Mouse (Mus musculus): ENCODE data around the gene Icmt.

Icmt gene

DNA sequence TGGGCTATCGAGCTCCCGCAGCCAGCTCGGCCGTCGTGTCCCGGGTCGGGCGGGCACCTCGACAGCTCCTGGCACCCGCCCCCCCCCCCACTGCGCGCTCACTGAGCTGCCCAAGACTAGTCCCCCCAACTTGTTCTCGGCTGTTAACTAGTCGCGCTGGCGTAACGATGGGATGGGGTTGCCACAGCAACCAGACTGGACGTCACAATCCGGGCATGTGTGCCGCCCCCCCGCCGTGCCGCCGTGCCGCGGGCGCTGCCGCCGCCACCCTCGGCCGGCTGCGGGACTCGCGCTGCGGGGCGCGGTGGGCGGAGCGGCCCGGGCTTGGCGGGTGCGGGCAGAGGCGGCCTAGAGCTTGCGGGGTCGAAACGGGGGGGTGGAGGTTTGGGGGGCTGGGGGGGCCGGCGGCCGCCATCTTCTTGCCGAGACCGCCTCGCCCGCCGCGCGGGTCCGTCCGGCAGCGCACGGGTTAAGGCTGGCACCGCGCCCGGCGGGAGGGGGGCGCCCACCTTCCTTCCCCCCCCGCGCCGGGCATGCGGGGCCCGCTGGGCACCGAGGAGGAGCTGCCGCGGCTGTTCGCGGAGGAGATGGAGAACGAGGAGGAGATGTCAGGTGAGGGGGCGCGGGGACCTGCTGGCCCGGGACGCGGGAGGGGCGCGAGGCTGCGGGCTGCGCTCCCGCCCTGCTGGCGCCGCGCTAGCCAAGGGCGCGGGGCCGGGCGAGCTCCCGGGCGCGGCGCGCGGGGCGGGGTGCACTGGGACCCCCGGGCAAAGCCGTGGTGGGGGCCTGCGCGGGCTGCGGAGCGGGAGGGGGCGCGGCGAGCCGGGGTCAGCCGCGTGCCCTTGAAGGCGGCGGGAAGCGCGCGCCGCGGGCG is 41.6 kb downstream of the Icmt start, which contains the start of gene Chd5:
Gene Chd5, plus strand, starts transcription at position 233 of the 874 bp plus-strand sequence.
- DNase-seq (ENCODE audit: extremely low spot score, low read depth, low spot score): no peak

DNA sequence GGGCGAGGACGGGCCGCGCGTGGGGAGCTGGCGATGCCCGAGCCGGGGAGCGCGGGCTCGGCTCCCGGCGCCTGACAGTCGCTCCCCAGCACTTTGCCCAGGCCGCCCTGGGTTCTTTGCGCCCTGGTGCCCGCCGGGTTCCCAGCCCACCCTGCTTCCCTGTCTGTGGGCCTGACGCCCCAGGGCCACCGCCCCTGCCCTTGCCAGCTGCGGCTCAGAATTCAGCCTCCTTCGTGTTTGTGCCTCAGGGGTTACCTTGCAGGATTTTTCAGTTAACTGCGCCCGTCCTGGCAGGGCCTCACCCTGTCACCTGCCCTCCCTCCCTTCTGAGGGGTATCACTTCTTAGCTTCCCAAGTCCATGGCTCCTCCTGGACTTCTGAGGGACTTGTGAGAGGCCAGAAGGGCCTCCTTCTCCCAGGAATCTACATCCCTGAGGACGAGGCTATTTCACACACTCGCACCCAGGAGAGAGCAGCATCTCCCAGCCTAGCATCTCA is 42.3 kb downstream of the Icmt start:
- DNase-seq (ENCODE audit: extremely low spot score, low read depth, low spot score): no peak

DNA sequence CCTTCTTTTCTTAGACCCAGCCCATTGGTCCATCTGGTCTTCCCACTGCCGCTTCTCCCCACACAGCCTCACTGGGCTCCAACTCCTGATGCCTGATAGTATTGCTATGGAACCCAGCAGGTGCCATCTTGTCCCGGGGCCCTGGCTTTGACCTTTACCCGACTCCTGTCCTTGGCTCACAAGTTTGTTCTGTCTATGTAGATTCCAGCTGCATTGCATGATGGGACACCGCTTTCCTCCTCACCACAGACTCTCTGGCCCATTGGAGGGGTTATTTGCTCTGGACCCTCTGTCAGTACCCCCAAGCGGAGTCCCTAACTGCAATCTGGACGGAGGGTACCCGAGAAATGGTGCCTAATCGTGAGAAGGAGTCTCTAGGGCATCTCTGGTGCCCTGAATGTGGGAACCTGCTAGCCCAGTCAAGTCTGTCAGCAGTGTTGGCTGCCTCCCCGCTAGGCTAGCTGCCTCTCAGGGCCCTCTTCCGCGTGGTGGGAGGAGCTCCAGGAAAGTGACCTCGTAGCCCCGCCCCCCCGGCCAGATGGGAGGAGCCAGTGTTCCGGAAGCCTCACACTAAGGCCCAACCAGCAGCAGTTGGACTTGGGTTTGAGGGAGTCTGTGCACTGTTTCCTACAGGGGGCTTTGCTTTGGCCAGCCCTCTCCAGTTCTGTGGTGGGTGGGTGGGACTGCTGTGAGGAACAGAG is 43.7 kb downstream of the Icmt start:
- DNase-seq (ENCODE audit: extremely low spot score, low read depth, low spot score): no peak

DNA sequence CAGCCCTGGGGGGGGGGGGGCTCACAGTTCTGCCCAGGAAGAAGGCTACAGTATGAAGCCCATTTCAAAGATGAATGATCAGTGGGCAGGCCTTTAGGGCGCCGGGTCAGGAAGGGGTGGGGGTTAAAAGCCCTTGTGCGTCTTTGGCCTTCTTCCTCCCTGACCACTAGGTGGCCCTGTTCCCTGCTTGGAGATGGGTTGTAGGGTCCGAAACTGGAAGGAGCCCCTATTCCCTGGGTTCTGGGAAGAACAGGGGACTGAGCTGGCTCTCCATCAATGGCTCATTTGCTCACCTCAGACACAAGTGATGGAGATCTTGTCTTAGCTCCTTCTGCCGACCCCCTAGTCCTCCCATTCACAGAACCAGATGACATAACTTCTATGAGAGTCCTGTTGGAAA is 46.3 kb downstream of the Icmt start:
- no peak for DNase-seq (ENCODE audit: extremely low spot score, low read depth, low spot score)

DNA sequence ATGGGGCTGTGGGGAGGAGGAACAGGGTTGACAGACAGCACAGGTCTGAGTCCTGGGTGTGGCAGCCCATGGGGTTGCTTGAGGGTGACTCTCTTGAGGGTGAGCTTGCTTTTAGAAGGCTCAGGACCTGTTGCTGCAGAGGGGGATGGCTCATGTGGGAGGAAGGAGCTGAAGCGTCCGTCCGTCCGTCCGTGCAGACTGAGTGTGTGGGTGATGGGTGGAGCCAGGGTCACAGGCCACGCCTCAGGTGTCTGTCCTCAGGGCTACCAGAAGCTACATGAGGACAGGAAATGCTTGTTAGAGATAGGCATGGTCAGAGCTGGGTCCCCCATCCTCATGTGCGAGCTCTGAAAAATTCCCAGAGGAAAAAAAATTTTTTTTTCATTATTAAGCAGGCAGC is 47.6 kb downstream of the Icmt start:
- DNase-seq (ENCODE audit: extremely low spot score, low read depth, low spot score): no peak

DNA sequence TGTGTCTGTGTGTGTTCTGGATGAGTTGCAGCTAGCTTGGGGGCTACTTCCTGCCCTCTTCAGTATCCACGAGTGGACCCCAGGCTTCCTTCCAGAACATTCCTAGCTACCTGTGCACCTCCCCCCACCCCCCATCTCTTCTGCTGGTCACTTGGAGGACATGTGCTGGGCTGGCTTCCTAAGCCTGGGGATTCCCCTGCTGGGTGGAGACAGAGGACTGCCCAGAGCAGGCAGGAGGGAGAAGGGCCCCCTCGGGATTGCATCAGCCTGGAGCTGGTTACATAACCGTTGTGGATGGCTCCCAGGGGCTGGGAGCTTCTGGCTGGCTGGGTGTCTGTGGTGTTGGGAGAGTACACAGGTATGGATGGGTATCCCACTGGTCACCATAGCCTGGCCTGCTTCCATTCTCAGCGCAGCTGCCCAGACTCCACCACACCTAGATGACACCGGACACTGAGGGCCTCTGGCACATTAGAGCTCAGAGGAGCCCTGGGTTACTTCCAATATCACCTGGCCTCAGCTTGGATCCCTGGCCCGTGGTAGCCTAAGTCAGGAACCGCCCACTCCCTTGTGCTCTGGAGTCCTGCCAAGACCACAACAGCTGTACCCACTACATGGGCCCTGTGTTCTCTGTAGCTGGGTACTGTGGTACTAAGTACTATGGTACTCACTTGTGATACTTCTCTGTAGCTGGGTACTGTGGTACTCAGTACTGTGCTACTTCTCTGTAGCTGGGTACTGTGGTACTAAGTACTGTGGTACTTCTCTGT is 48.3 kb downstream of the Icmt start:
- no peak for DNase-seq (ENCODE audit: extremely low spot score, low read depth, low spot score)

DNA sequence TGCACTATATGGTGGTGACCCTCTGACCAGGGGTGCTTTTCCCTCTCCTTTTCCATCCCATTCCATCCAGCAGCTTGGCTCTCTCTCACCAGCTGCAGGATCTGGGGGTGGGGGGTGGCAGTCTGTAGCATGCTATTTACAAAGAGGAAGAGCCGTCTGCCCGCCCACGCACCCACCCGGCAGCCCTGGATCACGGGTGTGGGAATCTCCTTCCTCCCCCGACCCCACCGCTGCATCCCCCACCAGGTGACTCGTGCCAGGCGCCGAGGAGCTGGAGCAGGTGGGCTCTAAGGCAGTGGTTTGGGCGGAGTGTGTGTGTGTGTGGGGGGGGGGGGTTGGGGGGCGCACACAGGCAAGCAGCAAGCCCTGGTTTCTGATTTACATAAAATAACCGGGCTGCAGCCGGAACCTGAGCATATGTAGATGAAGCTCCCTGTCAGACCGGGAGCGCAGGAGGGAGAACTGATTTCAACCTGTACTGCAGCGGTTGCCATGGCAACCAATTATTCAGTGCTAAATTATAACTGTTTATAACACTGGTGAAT is 52.9 kb downstream of the Icmt start:
- DNase-seq (ENCODE audit: extremely low spot score, low read depth, low spot score): no peak

DNA sequence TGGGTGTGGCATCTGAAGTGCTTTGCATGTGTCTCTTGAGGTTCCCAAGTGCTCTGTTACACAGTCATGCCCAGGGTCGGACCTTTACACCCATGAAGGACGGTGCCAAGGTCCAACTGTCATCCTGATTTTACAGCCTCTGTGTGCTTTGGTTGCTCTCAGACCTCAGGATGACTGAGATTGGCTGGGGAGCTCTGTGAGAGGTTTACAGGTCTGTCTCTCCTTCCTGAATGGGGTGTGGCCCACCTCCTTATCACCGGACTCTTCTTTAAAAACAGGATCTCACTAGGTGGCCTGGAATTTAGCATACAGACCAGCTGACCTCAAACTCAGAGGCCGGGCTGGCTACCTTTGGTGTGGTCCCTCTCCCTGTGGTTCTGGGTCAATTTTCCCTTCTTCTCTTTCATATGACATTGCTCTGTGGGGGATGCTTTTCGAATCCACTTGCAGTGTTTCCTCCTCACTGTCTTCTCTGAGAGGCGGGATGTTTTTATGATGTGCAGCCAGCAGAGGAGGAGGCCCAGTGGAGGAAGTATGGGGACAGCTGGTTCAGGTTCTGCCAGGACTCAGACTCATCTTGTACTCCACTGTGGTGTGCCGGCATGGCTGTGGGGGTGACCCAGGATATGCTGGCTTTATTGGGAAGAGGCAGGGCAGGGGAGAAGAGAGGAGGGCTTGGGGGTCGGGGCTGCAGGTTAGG is 53.8 kb downstream of the Icmt start:
- DNase-seq (ENCODE audit: extremely low spot score, low read depth, low spot score): no peak

DNA sequence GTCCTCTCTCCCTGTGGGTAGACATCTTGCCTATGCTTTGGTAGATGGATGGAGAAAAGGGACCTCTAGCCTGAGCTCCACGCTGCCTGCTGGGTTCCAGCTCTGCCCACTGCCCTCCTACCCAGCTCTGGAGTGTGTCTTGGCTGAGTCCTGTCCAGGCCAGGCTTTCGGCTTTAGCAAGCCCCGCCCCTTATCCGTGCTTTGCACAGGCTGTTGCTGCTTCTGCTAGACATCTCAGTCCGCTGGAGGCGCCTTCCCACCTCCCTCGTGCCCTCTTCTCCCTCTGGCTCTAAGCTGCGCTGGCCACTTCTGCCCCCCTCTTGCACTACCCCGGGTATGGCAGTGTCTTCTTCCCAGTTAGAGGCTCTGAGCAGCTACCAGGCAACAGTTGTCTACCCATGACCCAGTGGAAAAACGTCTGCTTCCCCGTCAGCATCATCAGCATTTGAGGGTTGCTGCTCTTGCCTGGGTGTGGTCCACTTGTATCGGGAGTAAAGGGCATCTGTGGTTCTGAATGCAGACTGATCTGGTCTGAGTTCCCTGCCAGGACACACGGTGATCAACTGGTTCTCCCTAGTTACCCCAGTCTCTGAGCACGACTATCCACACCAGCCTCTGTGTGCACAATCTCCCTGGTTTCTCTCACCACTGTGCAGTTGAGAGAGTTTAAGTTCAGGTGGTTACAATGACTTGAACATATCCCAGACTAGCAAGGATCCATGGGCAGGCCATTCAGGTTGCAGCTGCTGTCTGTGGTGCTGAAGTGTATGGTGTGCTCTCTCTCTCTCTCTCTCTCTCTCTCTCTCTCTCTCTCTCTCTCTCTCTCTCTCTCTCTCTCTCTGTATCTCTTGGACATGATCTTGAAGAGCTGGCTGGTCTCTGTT is 54.6 kb downstream of the Icmt start:
- no peak for DNase-seq (ENCODE audit: extremely low spot score, low read depth, low spot score)

DNA sequence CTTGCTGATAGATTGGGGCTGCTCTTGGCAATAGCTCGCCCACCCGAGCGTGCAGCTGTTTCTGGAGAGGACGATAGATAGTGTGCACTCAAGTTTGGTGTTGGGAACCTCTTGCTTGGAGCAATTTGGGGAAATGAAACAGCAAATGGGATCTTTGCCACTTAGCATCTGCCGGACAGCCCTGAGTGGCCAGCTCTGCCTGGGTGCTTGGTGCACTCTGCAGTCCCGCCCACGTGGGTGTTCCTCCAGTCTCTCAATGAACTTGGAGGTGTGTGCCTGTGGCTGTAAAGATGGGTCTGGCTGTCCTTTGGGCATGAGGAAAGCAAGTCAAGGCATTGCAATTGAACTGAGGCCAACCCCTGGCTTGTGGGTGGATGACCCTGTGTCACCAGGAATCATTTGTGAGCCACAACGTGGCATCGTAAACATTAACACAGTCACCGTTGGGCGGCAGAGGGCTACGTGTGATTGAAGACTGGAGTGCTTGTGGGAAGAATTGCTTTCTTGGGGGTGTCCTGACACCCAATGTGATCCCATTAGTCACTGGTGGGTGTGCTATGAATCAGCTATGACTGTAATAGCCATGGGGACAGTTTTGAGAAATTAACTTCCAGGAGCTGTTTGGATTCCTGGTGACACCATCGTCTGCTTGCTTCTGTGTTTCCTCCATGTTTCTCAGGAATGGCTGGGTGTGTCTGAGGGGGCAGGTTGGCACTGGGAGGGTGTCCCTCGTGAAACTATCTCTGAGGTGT is 57.0 kb downstream of the Icmt start:
- DNase-seq (ENCODE audit: extremely low spot score, low read depth, low spot score): no peak

DNA sequence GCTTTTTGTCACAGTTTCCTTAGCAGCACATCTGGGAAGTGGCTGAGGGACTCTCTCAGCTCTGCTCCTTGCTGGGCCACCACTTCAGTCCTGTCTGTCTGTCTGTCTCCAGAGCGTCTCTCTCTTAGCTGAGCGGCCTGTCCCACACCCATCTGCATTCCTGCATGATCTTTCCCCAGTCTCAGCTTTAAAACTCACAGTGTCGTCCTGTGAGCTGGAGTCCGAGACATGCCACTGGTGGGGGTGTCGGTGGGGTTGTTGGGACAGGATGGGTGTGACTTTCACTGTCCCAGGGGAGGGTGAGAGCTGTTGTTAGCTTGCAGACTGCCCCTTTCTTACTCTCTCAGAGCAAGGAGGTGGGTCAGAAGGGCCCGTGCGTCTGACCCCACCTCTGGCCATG is 58.6 kb downstream of the Icmt start:
- no peak for DNase-seq (ENCODE audit: extremely low spot score, low read depth, low spot score)
